Mouse (Mus musculus): ENCODE results near the gene Ufd1.

DNA sequence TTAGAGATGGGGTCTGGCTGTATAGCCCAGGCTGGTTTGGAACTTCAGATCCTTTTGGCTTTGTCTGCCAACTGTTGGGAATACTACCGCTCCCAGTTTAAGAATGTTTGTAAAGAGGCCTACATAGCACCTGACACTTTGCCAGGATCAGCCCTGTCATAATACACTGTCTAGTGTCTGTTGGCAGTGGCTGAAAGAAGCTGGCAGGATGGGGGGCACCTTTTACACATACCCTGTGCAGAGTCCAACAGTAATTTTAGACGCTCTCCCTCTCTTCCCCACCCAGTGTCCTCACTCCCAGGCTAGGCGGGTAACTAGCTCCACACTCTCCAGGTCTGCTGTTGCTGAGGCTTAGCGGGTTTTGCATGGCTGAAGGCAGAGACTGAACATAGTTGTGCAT lies 26.8 kb downstream of the Ufd1 start:
- TF ChIP-seq CTCF (IDR thresholded peaks at IDR 0.05; ENCODE audit: extremely low read depth, insufficient read depth, low read length) (no peak), POLR2A (IDR thresholded peaks at IDR 0.05; ENCODE audit: extremely low read depth, insufficient read depth, low read length) (no peak)
